Mouse (Mus musculus) left cerebral cortex, adult 8-10 months (tissue): ENCODE measurements at regions not wholly inside any gene's neighbourhood (a gene's known extent, or its start where the extent isn't known, plus 50 kb on each side); places are given as distances from the start of the nearest gene placed in this dataset.

Source experiments
- DNase-seq, 2 experiments: peaks; one replicate each; pipeline ENCODE4 v3.0.0; 2022; ENCODE audit warnings: low spot score in 2 of 2

DNA sequence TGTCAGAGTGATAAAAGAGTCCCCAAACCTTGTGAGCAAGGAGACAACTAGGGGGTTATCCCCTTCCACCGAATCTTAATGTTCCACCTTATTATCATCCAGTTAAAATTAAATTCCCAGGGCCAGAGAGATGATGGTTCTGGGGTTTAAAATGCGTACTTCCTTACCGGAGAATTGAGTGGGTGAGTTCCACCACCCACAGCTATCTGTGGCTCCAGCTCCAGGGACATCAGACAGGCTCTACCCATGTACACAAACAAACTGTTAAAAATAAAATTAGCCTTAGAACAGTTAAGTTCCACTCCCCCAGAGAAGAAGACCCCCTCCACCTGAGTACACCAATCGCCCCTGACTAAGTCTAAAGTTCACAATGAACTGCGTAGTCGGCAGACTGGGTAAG, 52.0 kb upstream of the Mgat5 start:
- no peak for DNase-seq

DNA sequence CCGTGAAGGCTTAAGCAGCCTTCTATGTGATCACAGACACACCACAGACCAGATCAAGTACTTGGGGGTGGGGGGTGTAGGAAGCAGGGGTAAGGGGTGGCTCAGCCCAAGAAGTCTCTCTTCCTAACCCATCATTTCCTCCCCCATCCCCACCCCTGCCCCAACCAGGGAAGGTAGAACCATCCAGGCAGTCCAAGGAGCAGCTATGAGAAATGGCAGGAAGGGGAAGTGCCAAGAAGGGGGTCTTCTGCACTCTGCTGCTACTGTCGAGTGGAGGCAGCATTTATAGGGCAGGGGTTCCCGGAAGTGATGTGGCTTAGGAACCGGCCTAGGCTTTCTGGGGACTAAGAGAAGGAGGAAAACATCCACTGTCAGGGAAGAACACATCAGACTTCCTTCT, 69.3 kb upstream of the Mgat5 start:
- DNase-seq, result no peak

DNA sequence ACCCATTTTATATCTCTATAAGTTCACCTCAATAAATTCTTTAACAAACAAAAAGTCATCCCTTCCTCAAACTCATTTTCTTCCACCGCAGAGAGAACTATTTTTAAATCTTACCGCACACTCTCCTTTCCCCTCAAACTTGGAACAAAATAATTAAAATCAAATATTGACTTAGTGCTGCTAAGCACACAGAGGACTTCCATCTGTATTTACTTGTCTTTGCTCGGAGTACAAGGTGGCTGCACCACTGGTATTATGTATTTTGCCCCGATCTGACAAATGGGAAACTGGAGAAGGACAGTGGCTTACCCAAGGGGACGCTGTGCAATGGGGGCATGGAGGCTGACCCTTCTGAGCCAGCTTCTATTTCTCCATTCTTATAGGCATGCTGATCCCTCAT, 72.9 kb upstream of the Mgat5 start:
- no peak for DNase-seq

DNA sequence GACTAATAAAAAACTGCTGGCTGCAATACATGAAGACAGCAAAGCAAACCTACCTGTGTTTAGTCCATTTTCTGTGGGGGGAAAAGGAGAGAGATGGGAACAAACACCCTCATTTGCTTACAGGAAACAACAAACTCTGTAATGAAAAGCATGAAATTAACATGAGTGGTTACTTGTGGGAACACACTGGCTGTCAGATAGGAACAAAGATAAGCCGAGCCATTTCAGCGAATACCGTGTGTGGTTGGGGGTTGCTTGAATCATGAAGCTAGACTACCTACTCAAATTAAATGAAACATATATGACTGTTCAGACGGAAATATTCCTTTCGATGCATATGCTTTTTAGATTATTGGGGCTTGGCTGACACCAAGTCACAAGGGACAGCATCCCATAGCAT, 80.0 kb upstream of the Mgat5 start:
- no peak for DNase-seq

DNA sequence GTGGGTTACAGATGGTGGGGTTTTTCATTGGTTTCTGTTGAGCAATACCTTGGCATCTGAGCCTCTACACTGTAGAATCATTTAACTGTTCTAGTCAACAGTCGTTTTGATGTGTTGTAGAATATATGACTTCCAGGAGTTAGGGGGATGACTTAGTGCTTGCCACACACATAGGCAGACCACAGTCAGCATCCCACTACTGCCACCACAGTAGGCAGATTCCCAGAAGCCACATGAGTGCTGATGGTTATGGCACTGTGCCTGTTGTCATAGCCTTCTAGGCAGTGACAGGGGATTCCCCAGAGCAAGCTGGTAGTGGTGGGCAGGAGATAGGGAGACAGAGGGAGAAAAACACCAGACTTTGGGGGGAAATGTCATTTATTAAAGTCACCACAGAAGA, 86.8 kb upstream of the Mgat5 start:
- DNase-seq, result no peak

DNA sequence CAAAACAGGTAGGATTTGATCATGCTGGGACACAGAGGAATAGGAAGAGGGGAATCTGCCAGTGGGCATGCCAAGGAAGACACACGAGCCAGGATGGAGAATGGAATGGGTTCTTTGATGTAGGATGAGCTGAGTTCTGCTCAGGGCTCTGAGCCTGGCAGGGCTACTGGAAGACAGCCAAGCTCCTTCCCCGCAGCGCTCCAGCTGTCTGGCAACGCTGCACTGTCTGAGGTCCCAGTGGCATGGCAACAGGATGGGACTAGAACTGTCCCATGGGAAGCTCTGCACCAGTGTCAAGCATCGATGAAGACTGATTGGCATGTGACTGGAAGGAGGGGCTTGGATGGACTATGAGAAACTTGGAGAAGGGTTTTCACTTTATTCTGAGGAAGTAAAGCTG, 97.3 kb upstream of the Mgat5 start:
- DNase-seq, result peak; percentile 23 to 57

DNA sequence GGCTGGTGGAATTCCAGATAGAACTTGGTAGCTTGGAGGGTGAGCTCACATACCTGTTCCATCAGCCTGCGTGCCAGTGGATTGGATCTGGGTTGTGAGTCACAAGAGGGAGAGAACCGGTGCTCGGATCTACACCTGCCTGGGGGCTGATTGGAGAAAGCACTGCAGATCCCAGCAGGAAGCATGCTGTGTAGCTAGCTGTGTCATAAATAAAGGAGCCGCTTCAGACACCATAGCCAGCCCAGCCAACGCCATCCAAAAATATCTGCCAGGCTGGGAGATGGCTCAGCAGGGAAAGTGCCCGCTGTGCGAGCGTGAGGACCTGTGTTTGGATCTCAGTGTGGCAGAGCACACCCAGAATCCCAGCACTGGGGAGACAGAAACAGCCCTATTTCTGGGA, 99.0 kb upstream of the Mgat5 start:
- peak; percentile 13 to 71 for DNase-seq

DNA sequence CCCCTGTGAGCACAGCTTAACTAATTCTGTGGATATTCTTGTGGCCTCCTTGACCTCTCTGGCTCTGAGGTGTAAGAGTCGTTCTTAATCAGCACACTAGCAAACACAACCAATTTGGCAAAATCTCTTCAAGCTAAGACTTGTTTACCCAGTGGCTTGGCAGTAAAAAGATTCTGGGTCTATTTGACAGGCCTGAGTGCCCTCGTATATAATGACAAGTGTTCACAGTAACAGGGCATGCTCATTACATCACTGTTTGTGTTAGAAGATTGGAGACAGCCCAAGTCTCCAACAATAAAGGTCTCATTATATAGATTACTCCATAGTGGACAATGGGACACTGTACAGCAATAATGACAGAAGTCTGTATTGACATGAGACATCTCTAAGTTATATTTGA, 101.2 kb upstream of the Mgat5 start:
- no peak for DNase-seq

DNA sequence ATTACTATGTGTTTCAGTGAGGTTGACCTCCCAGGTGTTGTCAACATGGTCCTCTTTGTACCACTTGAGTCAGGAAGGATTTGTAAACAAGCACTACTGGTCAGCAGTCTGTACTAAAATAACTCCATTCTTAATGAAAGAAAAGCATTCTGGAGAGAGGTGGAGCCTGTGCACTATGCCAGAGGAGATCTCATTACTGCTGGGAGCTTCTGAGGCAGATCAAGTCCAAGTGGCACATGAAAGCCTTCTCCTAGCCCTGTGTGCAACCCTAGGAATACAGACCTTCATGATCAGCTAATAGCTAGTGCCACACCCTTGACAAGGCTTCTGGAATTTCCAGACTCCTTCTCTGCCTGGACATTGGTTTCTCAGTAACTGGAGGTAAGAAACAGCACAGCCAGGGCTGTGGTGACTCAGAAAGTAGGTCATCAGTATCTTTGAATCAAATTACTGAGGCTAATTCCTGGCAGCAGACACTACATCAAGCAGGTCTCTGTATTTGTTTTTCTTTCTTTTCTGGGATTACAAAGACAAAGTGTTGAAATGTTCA, 105.9 kb upstream of the Mgat5 start:
- no peak for DNase-seq

DNA sequence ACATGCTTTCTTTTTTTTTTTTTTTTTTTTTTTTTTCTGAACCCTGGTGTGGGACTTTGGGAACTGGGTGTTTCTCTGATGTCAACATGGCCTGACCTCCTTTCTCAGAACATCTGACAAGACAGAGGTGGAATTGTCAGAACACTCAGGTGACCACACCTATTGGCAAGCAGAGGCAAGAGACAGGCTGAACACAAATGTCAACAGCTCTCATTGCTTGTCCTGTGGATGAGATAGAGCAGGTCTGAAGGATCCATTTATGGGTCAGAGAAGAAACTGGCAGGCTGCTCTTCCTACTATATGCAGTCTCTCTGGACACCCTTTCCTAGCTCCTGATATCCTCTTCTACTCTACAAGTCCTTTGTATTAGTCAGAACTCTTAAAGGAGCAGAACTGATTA, 117.2 kb upstream of the Mgat5 start:
- no peak for DNase-seq

DNA sequence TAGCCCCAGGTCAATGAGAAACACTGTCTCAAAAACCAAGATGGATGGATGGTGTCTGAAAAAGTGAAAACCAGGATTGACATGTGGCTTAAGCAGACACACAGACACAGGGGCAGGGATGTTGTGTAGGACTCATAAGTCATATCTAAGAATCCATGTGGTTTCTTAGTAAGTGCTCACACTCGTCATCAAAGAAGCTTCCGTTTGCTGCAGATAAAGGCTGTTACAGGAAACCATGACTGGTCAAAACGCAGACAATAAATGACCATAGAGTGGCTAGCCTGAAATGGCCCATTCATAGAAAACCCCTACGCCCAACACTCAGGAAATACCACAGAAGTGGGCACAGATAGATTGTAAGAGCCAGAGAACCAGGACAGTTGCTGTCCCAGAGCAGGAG, 118.8 kb upstream of the Mgat5 start:
- no peak for DNase-seq

DNA sequence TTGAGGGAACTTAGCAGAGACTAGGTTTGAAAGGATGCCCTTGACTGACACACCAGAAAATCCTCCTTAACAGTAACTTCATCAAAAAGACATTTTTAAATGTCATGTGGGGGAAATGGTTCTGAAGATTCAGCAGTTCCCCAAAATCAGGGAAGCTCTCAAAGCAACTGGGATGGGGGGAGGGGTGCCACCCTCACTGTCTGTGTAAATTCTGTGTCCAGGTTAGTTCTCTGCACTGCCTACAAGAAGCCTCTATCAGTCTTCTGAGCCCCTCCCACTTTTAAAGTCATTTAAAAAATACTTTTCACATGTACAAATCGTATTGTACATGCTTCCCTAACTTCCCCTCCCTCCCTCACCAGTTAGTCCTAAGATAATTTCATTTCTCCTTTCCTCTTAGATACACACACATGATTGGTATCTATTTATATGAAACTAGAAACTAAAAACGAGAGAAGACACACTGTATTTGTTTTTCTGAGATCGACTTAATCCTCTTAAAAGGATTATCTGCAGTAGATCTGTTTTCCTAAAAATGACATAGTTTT, 121.0 kb upstream of the Mgat5 start:
- DNase-seq, result no peak

DNA sequence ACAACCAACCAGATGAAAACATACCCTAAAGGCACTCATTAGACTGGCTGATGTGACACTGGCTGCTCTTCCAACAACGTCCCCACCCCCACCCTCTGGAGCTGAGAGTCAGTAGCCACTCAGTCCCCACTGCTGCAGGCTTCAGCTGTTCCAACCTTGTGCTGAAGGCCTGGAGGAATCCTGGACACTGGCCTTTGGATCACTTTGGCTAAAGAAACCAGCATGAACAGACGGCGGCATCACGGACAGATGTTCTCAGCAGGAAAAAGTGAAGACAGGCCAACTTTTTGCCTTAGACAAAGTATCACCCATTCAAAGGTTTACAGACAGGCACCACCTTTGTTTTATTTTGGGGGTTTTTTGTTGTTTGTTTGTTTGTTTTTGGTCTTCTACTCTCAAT, 125.8 kb upstream of the Mgat5 start:
- no peak for DNase-seq

DNA sequence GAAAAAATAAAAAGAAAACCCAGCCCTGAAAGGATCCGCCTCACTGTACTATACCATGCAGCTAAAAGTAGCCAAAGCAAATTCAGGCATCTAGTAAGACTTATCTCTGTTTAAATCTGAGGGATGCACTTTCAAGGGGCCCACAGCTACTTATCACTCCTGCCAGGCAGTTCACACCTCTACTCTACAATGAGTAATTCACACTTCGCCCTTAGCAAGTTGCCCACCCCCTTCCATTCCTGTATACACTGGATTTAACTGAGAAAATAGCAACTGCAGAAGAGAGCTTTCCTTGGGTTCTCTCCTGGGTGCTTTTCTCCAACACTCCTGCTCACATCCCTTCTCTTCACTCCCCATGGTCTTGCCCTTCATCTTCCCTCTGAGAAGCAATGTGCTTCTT, 142.4 kb upstream of the Mgat5 start:
- peak in 1 of 2 experiments; percentile 49 for DNase-seq

DNA sequence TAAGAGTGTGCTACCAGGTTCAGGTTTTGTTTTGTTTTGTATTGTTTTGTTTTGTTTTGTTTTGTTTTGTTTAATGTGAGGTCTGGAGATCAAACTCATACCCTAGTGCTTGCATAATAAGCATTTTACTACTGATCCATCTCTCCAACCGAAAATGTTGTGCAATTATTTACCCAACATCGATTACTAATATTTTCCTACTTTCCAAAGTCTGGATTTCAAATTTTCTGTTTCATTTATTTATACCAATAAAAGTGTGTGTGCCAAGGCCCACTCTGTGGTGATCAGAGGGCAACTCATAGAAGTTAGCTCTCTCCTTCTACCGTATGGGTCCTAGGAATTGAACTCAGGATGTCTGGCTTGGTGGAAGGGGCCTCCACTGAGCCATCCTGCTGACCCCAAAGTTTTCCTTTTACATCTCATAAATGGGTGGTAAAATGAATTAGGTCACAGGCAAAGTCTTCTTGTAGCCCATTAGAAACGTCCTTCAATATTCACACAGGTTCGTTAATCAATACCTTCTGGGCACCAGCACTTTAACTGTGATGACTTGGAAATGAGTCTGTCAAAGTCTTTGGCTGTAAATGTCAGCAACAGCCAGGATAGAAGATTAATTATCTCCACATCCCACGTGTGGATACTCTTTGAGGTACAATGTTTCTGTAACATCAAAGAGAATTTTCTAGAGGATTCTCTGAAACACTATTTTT, 158.9 kb upstream of the Mgat5 start:
- no peak for DNase-seq

DNA sequence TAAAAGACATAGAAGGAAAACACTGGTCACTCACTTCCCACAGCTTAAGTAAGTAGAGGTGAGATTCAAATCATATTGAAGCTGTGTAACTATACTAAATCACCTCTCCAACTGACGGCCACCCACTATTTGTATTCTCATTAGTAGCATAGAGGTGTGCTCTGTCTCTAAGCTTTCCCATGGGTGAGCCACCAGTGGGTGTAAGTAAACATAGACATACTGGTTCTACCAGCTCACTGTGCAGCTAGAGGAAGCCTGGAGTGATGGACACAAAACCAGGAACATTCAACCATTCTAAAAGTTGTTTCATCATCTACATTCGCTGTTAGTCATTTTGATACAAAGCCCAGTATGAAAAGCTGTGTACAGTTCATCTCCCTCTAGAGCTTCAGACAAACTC, 170.1 kb upstream of the Mgat5 start:
- DNase-seq, result no peak

DNA sequence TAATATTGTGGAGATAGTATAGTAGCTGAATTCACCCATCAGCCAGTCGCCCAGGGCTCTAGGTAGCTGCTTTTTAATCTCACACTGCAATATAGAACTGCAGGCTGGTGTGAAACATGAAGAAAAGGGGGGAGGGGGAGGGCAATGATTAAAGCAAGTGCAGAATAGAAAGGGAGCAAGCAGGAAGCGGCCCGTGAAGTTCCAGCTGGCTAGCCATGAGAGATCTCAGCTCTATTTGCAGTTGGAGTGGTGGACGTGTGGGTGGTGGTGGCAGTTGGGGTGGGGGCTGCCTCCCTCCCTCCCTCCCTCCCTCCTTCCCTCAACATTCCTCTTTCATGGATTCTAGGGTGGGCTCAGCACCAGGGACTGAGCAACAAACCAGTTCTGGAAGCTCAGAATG, 173.3 kb upstream of the Mgat5 start:
- no peak for DNase-seq

DNA sequence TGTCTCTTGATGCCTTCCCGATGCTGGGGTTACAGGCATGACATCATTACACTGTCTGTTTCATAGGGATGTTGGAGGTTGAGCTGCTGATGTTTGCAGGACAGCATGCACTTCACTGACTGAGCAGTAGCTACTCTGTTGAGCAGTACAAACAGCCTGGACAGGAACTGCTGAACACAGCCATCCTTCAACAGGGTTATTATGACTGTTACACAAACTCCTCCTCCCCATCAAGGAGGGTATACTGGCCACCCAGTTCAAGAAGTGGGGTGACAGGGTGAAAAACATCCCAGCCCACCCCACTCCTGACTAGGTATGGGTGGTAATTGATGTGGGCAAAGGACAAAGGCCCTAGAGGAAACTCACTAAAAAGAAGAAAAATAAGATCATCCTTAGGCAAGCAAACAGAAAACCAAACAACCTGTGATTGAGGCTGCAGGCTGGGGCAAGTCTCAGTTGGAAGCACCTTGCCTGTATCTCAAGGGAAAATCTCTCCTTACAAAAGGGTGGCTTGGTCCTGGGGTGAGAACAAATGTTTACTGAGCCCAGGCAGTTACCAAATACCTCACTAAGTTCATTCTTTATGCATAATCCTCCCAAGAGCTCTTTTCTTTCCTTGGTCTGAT, 175.8 kb upstream of the Mgat5 start:
- no peak for DNase-seq

DNA sequence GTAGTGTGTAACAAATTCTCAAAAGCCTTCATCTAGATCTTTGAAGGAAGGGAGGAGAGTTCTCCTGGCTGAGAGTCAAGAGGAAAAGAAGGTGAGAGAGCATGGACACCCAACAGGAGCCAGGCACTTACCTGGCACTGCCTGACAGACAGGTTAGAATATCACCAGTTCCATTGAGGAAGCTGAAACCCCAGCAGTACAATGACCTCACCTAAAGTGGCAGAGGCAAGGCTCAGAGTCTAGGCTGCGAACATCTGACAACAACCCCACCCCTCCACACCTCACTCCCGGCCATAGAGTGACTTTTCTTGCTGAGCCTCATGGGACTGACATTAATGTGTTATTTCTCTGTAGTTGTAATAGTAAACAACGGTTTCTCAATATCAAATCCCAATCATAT, 181.7 kb upstream of the Mgat5 start:
- no peak for DNase-seq

DNA sequence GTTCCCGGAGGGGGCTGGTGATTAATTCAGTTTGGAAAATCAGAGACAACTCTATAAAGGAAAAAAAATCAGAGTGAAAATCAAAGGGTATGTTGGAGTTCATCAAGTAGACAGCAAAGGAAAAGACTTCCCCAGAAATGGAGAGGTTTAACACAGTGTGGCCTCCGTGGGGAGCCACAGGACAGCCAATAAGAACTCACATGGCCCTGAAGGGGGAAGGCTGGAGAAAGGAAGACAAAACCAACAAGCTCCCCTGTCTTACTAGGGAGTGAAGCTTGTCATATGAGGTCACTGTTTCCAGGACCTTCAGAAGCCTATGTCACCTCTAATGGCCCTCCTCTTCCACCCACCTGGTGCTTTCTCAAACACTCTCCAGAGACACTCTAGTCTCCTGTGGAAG, 187.1 kb upstream of the Nckap5 start:
- DNase-seq, result peak in 1 of 2 experiments; percentile 10

DNA sequence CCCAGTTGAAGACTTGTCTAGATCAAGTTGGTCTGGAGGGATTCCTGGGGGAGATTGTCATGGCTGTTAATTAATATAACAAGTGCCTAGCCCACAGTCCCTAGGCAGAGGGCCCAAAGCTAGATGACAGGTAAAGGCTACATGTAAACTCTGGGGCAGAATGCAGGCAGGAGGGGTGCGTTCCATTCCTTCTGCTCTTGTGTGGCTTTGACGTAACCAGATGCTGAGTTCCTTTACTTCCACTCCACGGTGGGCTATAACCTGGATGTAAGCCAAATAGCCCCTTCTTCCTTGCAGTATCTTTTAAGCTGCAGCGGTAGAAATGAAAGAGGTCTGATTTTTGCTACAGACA, 185.3 kb upstream of the Nckap5 start:
- DNase-seq, result no peak

DNA sequence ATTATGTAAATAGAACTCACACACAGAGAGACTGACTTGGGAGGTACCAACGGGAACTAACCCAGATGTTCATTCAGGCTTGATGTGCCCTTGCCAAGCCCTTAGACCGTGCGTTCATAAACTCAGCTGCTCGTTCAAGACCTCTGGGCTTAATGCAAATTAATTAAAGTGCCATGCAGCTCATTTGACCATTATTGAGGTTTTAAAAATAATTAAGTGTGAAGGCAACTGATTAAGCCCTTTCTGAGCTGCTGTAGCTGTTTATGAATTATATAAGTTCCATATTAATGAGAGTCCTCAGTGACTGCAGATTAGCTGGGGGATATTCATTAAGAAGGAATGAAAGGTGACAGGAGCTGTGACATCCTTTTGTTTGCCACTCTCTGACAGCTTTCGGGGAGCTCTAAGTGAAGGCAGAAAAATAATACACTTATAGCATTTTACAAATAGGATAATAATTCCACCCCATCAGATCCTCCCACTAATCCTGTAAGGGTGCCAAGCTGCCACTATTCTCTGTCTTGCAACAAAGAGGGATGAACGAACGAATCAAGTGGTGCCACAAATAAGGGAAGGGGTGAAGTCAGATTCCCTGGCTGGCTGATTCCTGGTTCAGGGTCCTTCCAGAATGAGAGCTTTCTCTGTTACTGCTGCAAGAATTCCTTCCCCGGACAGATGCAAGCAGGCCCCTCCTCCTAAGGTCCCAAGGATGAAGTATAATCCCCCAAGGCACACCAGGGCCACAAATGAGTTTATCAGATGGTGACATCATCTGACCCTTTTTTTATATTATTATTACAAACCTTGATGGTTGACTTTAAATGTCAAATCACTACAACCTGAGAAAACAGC, 184.7 kb upstream of the Nckap5 start:
- DNase-seq, result no peak
